Mouse (Mus musculus): Measurements from ENCODE around the gene Sdsl. TPM values are rescaled to one million over a fixed set of nuclear protein-coding genes. Genes with fewer than 3 reads are reported as not detected.

The Sdsl gene
- polyA plus RNA-seq, 1 experiment = not detected

DNA sequence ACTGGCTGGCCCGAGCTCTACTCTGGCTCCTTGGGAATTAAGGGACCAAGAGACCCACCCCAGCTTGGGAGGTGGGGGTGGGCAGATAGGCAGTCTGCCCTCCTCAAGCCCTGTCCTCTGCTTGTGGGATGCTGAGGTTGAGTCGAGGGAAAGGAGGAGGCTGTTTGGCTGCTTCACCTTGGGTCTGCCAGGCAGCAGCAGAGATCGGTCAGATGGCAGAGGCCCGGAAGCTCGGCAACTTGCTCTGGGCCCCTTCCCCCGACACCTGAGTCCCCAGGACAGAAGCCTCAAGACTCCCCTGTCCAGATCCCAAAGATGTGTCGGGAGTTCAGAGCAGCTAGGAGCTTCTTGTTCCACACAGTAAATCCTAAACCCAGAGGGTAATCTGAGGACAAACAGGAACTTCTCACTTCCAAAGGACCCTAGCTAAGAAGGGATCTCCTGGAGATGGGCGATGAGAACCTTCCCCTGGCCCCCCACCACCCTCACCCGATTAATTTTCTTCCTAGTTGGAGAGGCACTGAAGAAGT is 40.1 kb downstream of the Sdsl start:
- TF ChIP-seq POLR2A (IDR thresholded peaks at IDR 0.05; ENCODE audit: borderline replicate concordance, low read depth, low read length) (no peak), CTCF (IDR thresholded peaks at IDR 0.05; ENCODE audit: low read depth, low read length) (no peak)
- H3K27ac ChIP-seq (ENCODE audit: insufficient read depth, low read depth, low read length) = no peak overlapping the region
- H3K4me3 ChIP-seq (ENCODE audit: insufficient read depth, low read length) = no peak overlapping the region
- H3K4me1 ChIP-seq (ENCODE audit: control insufficient read depth, insufficient read depth, low read length) = no peaks in the 10 kb centered on the region

DNA sequence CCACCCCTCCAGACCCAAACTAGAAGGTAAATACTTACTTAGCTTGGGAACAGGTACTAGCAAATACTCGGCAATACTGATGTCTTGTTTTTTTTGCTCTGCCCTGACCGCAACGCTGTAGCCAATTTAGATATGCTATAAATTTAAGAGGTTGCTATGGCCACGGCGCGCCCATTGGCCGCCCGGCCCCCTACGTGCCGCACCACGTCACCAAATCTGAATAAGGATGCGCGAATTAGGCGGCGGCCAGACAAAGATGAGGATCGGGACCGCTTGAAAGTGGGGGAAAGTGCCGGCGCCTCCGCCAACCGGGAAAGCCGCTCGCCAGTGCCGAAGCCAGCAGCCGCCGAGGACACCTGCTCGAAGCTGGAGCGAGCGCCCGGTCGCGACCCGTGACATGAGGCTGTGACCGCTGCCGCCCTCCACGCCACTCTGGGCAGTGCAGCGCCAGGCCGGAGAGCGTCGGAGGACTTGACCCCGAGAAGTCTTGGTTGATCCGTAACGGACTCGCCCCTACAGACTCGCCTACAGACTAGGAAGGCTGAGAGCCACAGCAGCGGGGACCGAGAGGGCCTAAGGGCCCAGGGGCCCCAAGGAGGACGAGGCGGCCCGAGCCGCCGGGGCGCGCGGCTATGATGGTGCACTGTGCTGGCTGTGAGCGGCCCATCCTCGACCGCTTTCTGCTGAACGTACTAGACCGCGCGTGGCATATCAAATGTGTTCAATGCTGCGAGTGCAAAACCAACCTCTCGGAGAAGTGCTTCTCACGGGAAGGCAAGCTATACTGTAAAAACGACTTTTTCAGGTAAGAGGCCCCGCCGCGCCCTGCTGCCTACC is 40.7 kb downstream of the Sdsl start, which contains the start of gene Lhx5:
Gene Lhx5, plus strand, starts transcription at position 51 of the 837 bp plus-strand sequence.
- Histone ChIP-seq H3K27ac (ENCODE audit: insufficient read depth, low read depth, low read length) (no peak within 1 kb of the TSS), H3K4me1 (ENCODE audit: control insufficient read depth, insufficient read depth, low read length) (no peaks in the 10 kb centered on the region), H3K4me3 (ENCODE audit: insufficient read depth, low read length) (no peak within 1 kb of the TSS)
- TF ChIP-seq CTCF (IDR thresholded peaks at IDR 0.05; ENCODE audit: low read depth, low read length) (no peak), POLR2A (IDR thresholded peaks at IDR 0.05; ENCODE audit: borderline replicate concordance, low read depth, low read length) (no peak)

DNA sequence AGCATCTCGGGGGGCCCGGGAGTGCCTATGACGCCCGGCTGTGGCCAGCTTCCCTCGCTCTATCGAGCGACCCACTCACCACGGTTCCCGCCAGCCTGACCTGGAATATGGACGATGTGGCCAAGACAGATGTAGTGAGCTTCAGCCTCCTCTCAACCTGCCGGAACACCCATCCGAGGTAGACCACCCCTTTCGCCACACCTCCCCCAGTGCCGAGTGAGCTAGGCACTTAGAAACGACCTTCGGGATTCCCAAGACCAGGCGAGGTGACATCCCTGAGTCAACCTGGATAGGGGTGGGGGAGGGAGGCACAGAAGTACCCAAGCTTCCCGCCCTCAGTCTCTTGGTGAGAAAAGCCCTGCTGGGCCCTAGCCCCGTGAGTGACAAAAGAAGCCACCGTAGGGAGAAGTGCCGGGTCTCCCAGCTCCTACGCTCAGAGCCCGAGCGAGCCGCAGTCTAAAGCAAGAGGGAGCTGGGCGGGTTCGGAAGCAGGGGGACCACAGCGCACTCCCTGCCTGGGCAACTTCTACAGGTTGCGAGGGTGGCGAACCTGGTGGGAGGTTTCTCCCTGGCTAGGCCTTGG is 41.5 kb downstream of the Sdsl start:
- H3K27ac ChIP-seq (ENCODE audit: insufficient read depth, low read depth, low read length) = no peak overlapping the region
- H3K4me1 ChIP-seq (ENCODE audit: control insufficient read depth, insufficient read depth, low read length) = no peaks in the 10 kb centered on the region
- H3K4me3 ChIP-seq (ENCODE audit: insufficient read depth, low read length) = no peak overlapping the region
- TF ChIP-seq CTCF (IDR thresholded peaks at IDR 0.05; ENCODE audit: low read depth, low read length) (no peak), POLR2A (IDR thresholded peaks at IDR 0.05; ENCODE audit: borderline replicate concordance, low read depth, low read length) (no peak)

DNA sequence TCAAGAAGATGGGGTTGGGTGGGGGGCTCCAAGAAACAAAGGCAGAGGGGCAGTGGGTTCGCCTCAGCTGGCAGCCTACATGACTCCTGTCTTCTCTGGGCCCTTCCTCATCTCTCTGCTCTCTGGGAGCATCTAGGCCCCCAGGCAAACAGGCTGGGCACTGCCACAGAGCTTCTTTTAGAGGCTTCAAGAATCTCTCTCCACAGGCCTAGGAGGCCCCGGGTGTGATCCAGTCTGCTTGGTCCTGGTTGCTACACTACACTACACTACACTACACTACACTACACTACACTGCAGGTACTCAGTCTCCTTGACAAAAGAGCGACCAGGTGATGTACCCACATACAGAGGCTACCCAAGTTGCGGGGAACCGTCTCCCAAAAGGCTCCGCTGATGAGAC is 42.9 kb downstream of the Sdsl start:
- Histone ChIP-seq H3K4me1 (ENCODE audit: control insufficient read depth, insufficient read depth, low read length) (no peaks in the 10 kb centered on the region), H3K27ac (ENCODE audit: insufficient read depth, low read depth, low read length) (no peak overlapping the region), H3K4me3 (ENCODE audit: insufficient read depth, low read length) (no peak overlapping the region)
- TF ChIP-seq CTCF (IDR thresholded peaks at IDR 0.05; ENCODE audit: low read depth, low read length) = no peak
- no peak for TF ChIP-seq POLR2A (IDR thresholded peaks at IDR 0.05; ENCODE audit: borderline replicate concordance, low read depth, low read length)

DNA sequence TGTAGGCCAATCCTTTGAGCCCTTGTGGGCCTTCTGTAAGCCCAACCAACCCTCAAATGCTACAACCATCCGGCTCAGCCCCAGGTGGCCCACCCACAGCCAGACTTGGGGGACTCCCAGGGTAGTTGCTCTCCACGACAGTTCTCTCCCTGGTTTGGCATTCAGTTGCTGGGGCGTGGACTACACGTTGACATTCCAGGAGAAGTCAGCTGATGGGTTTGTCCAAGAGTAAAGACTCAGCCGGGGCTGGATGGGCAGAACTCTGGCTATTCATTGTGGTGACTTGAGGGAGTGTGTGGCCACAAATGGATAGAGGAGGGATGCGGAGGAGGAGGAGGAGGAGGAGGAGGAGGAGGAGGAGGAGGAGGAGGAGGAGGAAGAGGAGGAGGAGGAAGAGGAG is 43.6 kb downstream of the Sdsl start:
- no peak for TF ChIP-seq CTCF (IDR thresholded peaks at IDR 0.05; ENCODE audit: low read depth, low read length)
- TF ChIP-seq POLR2A (IDR thresholded peaks at IDR 0.05; ENCODE audit: borderline replicate concordance, low read depth, low read length) = no peak
- no peaks in the 10 kb centered on the region for H3K4me1 ChIP-seq (ENCODE audit: control insufficient read depth, insufficient read depth, low read length)
- no peak overlapping the region for H3K27ac ChIP-seq (ENCODE audit: insufficient read depth, low read depth, low read length)
- no peak overlapping the region for H3K4me3 ChIP-seq (ENCODE audit: insufficient read depth, low read length)

DNA sequence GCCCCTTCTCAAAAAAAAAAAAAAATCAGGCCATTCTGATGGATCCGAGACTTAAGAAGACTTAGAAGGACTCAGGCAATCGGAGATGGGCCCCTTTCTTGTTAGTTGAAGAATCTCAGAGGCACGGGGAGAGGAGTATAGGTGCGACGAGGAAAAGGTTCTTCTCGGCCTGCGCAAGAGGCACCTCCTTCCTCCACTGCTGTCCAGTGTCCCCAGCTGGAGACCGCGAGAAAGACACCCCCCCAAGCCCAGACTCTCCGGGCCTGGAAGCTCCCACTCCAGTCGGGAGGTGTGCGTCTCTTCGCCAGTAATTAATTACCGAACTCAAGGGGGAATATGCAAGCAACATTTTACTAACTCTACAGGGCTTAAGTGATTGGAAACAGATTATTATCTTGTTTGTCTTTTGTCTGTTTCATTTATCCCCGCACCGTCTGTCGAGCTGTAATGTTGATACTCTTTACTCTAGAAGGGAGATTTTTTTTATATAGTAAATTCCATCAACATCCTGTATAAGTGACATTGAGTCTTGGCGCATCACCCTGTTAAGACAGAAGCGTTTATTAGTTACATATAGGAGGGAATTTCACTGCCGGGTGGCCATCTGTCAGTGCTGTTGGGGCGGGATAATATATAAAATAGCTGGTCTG is 44.3 kb downstream of the Sdsl start:
- H3K27ac ChIP-seq (ENCODE audit: insufficient read depth, low read depth, low read length) = no peak overlapping the region
- no peak overlapping the region for H3K4me3 ChIP-seq (ENCODE audit: insufficient read depth, low read length)
- H3K4me1 ChIP-seq (ENCODE audit: control insufficient read depth, insufficient read depth, low read length) = no peaks in the 10 kb centered on the region
- no peak for TF ChIP-seq CTCF (IDR thresholded peaks at IDR 0.05; ENCODE audit: low read depth, low read length)
- no peak for TF ChIP-seq POLR2A (IDR thresholded peaks at IDR 0.05; ENCODE audit: borderline replicate concordance, low read depth, low read length)

DNA sequence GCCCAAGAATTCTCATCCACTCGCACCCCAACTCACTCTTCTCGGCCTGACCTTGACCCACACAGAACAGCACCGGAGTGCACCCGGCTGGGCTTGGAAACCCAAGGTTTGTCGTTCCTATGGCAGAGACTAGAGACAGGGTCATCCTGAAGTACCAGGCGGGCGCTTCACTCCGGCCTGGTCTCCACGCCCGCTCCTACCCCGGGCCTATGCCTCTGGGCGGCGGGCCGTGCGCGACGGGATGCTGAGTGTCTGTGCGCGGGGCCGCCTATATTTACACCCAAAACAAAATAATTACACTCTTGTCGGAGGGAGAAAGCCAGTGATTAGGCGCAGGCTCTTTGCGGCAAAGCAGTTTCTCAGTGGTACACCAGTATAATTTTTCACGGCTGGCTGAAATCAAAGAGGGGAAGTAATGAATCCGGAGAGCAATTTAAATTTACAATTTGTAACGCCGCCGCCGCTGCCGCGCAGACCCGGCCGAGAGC is 45.1 kb downstream of the Sdsl start:
- Histone ChIP-seq H3K27ac (ENCODE audit: insufficient read depth, low read depth, low read length) (no peak overlapping the region), H3K4me3 (ENCODE audit: insufficient read depth, low read length) (no peak overlapping the region), H3K4me1 (ENCODE audit: control insufficient read depth, insufficient read depth, low read length) (no peaks in the 10 kb centered on the region)
- no peak for TF ChIP-seq POLR2A (IDR thresholded peaks at IDR 0.05; ENCODE audit: borderline replicate concordance, low read depth, low read length)
- no peak for TF ChIP-seq CTCF (IDR thresholded peaks at IDR 0.05; ENCODE audit: low read depth, low read length)

DNA sequence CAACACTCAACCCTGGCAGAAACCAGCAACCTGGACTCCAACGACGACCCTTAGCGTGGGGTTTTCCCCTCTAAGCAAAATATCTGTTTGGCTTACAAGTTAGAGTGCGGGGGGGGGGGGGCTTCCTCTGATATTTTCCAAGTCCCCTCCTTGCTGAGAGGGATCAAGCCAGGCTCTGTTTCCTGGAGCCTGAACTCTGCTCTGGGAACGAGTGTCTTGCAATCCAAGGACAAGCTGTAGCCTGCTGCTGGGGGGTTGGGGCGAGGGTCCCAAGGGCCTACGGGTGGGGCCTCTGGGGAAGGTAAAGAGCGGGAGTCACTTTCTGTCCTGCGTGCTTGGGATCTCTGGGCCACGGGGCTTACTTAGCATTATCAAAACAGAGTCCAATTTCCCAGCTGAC is 46.0 kb downstream of the Sdsl start:
- H3K27ac ChIP-seq (ENCODE audit: insufficient read depth, low read depth, low read length) = no peak overlapping the region
- H3K4me3 ChIP-seq (ENCODE audit: insufficient read depth, low read length) = no peak overlapping the region
- no peaks in the 10 kb centered on the region for H3K4me1 ChIP-seq (ENCODE audit: control insufficient read depth, insufficient read depth, low read length)
- no peak for TF ChIP-seq CTCF (IDR thresholded peaks at IDR 0.05; ENCODE audit: low read depth, low read length)
- no peak for TF ChIP-seq POLR2A (IDR thresholded peaks at IDR 0.05; ENCODE audit: borderline replicate concordance, low read depth, low read length)

DNA sequence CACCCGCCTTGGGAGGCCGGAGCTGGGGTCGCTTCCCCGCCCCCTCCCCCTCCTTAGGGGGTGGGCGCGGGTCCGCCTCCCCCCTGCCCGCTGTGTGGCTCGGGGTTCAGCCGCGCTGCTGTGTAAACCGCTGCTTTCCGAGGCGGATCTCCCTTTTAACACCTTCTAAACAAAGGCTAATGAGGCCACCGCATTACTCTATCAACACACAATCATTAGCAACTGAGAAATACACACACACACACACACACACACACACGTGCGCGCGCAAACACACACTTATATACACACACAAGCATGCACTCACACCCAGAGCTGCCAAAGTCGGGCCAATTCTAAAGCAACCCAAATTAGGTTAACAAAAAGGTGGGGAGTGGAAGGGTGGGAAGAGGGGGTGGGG is 46.9 kb downstream of the Sdsl start:
- Histone ChIP-seq H3K27ac (ENCODE audit: insufficient read depth, low read depth, low read length) (no peak overlapping the region), H3K4me1 (ENCODE audit: control insufficient read depth, insufficient read depth, low read length) (no peaks in the 10 kb centered on the region), H3K4me3 (ENCODE audit: insufficient read depth, low read length) (no peak overlapping the region)
- TF ChIP-seq CTCF (IDR thresholded peaks at IDR 0.05; ENCODE audit: low read depth, low read length) (no peak), POLR2A (IDR thresholded peaks at IDR 0.05; ENCODE audit: borderline replicate concordance, low read depth, low read length) (no peak)

Data from bone marrow macrophage, adult 2 months (primary cell).